Mouse (Mus musculus): Measurements from ENCODE around the gene Aak1. TPM values are rescaled to one million over a fixed set of nuclear protein-coding genes. Genes with fewer than 3 reads are reported as not detected.
"Not testable (repeated sequence)": the region's sequence is repeated elsewhere in the genome, so short reads cannot be mapped to it uniquely, and the experiment has no call there.

The Aak1 gene
- polyA plus RNA-seq, 1 experiment from 2014 or later: 33.5 TPM

DNA sequence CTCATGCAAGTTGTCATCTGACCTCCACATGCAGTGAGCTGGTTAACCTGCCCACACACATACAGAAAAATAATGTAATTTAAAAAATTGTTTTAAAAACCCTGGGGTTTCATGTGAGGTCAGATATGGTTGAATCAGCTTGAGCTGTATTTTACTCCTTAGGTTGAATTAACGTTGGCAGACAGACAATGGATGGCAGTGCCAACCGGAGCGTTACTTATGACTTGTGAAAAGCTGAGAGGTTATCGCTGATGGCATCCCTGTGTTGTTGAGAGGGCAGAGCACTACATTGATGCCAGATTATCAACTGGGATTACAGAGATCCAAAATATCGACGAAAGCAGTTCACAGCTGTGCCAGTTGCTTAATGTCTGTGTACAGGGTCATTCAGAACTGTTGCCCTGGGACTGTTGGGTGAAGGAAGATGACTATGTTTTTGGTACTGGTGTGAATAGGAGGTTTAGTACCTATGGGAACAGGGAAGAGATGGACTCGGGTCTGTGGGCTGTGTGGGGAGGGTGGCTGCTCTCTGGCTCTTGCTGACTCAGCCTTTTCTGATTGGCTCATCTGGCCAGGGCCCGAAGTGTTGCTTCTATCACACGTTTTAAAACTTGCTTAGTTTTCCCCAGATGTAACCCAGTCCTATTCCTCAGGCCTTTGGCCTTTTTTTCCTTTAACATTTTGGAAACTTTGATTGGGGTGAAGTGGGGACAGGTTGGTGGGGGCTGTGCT, 11.6 kb downstream of the Aak1 start:
- H3K4me2 ChIP-seq: no peak overlapping the region
- H3K4me3 ChIP-seq: no peak overlapping the region
- H3K27ac ChIP-seq (ENCODE audit: poor library complexity, severe bottlenecking): no peak overlapping the region
- H3K9ac ChIP-seq: no peak overlapping the region
- H3K27me3 ChIP-seq (replicated peaks): no peaks in the 10 kb centered on the region
- 88% methylated on average over 9 of the region's 9 CpGs for WGBS
- peaks cover 17% of the 10 kb centered on the region for H3K4me1 ChIP-seq (replicated peaks)
- ATAC-seq (ENCODE audit: insufficient number of reproducible peaks, low FRiP score): no peak
- H3K36me3 ChIP-seq: peaks cover 40% of the 10 kb centered on the region
- H3K9me3 ChIP-seq (replicated peaks): 0 out of 2 replicates have a peak, but pooled peaks cover 4% of the 10 kb centered on the region

DNA sequence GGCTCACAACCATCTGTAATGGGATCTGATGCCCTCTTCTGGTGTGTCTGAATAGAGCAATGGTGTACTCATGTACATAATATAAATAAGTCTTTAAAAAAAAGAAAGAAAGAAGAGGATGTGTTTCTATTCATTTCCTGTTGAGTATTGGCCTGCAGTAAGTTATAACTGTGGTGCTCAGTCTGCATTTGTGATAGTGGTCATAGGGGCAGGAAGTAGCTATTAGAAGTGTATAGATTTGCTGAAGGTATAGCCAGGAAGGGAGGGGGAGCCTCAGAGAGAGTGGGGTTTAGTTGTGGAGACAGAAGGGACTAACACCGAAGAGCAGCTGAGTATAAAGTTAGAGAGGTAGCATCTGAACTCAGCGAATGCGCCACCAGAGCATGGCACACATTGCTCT, 15.0 kb downstream of the Aak1 start:
- Histone ChIP-seq H3K4me2 (no peak overlapping the region), H3K27me3 (replicated peaks) (no peaks in the 10 kb centered on the region), H3K4me3 (no peak overlapping the region), H3K36me3 (peaks cover 28% of the 10 kb centered on the region), H3K9me3 (replicated peaks) (0 out of 2 replicates have a peak, but pooled peaks cover 4% of the 10 kb centered on the region), H3K9ac (no peak overlapping the region), H3K27ac (ENCODE audit: poor library complexity, severe bottlenecking) (no peak overlapping the region), H3K4me1 (replicated peaks) (peaks cover 23% of the 10 kb centered on the region)
- no peak for ATAC-seq (ENCODE audit: insufficient number of reproducible peaks, low FRiP score)
- WGBS: 95% methylated on average over 3 of the region's 3 CpGs

DNA sequence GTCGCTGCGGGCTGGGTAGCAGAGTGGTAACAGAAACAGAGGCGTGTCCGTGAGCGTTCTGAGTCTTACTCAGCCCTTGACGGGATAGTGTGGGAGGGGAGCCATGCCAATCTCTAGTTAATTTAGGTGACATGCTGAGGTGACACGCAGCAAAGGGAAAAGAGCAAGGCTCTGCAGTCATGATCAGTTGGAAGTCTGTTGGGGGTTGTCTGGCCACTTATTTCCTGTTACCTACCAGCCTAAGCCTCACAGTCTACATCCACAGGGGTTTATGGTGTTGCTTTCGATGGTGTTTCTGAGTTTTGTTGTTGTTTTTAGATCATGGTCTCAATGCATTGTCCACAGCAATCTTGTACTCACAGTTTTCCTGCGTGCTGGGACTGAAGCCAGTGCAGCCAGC, 21.0 kb downstream of the Aak1 start:
- Histone ChIP-seq H3K4me3 (no peak overlapping the region), H3K9me3 (replicated peaks) (no peaks in the 10 kb centered on the region), H3K27ac (ENCODE audit: poor library complexity, severe bottlenecking) (no peak overlapping the region), H3K4me1 (replicated peaks) (peaks cover 47% of the 10 kb centered on the region), H3K9ac (no peak overlapping the region), H3K27me3 (replicated peaks) (no peaks in the 10 kb centered on the region), H3K4me2 (no peak overlapping the region), H3K36me3 (peaks cover 9% of the 10 kb centered on the region; the same call in 1 of the 2 replicates)
- ATAC-seq (ENCODE audit: insufficient number of reproducible peaks, low FRiP score): no peak
- 66% methylated on average over 9 of the region's 9 CpGs for WGBS

DNA sequence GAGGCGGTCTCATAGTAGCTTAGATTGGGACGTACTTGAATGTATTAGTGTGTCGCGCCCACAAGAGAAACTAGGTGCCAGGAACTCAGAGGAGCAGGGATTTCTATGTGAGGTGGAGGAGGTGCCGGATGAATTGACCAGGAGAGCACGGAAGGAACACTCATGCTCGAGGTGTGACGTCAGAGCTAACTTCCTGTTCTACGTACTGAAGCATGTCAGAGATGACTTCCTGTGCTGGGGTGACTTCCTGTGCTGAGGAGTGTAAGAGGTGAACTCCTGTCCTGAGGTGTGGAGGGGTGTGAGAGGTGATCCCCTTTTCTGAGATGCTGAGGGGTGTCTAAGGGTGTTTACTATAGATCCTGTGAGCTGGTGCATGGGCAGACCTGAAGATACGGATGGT, 22.5 kb downstream of the Aak1 start:
- no peaks in the 10 kb centered on the region for H3K27me3 ChIP-seq (replicated peaks)
- peaks cover 38% of the 10 kb centered on the region for H3K4me1 ChIP-seq (replicated peaks)
- ATAC-seq (ENCODE audit: insufficient number of reproducible peaks, low FRiP score): no peak
- H3K36me3 ChIP-seq: peaks cover 6% of the 10 kb centered on the region; the same call in 1 of the 2 replicates
- H3K9ac ChIP-seq: no peak overlapping the region
- H3K4me3 ChIP-seq: no peak overlapping the region
- H3K4me2 ChIP-seq: no peak overlapping the region
- no peaks in the 10 kb centered on the region for H3K9me3 ChIP-seq (replicated peaks)
- no peak overlapping the region for H3K27ac ChIP-seq (ENCODE audit: poor library complexity, severe bottlenecking)
- 88% methylated on average over 10 of the region's 10 CpGs for WGBS

- H3K36me3 ChIP-seq: peaks cover 6% of the 10 kb centered on the region; the same call in 1 of the 2 replicates
- peaks cover 31% of the 10 kb centered on the region for H3K4me1 ChIP-seq (replicated peaks)
- H3K4me3 ChIP-seq: no peak overlapping the region
- WGBS: 83% methylated on average over 6 of the region's 6 CpGs
- H3K27me3 ChIP-seq (replicated peaks): no peaks in the 10 kb centered on the region
- no peak overlapping the region for H3K27ac ChIP-seq (ENCODE audit: poor library complexity, severe bottlenecking)
- H3K9me3 ChIP-seq (replicated peaks): no peaks in the 10 kb centered on the region
- H3K9ac ChIP-seq: no peak overlapping the region
- no peak overlapping the region for H3K4me2 ChIP-seq
- ATAC-seq (ENCODE audit: insufficient number of reproducible peaks, low FRiP score): no peak
These were observed 25.5 kb downstream of the Aak1 start for GRCm38 (mm10) chr6:86874711-86875375.

DNA sequence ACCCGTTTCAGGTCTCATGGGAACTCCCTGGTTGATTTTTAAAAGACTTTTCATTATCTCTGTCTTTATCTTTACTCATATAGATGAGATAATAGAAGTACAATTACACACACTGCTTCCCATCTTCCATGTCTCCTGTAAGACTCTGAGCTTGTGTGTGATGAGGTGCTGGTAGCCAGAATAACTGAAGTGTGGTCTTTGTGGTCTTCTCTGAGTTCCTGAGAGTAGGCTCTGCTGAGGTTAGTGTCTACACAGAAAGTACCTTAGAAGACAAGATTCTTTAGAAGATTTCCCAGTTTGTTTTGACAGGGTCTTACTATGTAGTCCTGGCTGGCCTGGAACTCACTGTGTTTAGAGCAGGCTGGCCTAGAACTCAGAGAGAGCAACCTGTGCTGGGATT, 27.1 kb downstream of the Aak1 start:
- Histone ChIP-seq H3K9me3 (replicated peaks) (no peaks in the 10 kb centered on the region), H3K27ac (ENCODE audit: poor library complexity, severe bottlenecking) (no peak overlapping the region), H3K36me3 (peaks cover 5% of the 10 kb centered on the region; the same call in 1 of the 2 replicates), H3K4me3 (no peak overlapping the region), H3K27me3 (replicated peaks) (no peaks in the 10 kb centered on the region), H3K4me2 (no peak overlapping the region), H3K4me1 (replicated peaks) (peaks cover 24% of the 10 kb centered on the region), H3K9ac (no peak overlapping the region)
- 50% methylated on average over 1 of the region's 1 CpGs for WGBS
- ATAC-seq (ENCODE audit: insufficient number of reproducible peaks, low FRiP score): no peak

DNA sequence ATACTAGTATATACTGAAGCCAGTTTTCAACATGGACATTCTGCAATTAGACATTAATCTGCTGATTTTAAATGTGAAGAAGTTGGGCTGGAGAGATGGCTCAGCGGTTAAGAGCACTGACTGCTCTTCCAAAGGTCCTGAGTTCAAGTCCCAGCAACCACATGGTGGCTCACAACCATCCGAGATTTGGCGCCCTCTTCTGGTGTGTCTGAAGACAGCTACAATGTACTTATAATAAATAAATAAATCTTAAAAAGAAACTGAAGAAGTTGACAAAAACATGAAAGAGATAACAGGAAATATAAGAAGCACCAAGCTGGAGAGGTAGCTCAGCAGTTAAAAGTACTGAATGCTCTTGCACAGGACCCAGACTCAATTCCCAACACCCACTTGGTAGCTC, 29.3 kb downstream of the Aak1 start:
- H3K4me1 ChIP-seq (replicated peaks): peaks cover 12% of the 10 kb centered on the region
- not testable (repeated sequence) for H3K36me3 ChIP-seq; H3K27me3 ChIP-seq (replicated peaks); H3K9me3 ChIP-seq (replicated peaks); H3K4me2 ChIP-seq; H3K4me3 ChIP-seq; H3K9ac ChIP-seq; ATAC-seq (ENCODE audit: insufficient number of reproducible peaks, low FRiP score)
- WGBS: 69% methylated on average over 3 of the region's 3 CpGs
- H3K27ac ChIP-seq (ENCODE audit: poor library complexity, severe bottlenecking): 0 out of 2 replicates have a peak overlapping the region, but pooled peaks have one; percentile 33

GRCm38 (mm10) chr6:86879314-86879713, 30.0 kb downstream of the Aak1 start:
- no peaks in the 10 kb centered on the region for H3K9me3 ChIP-seq (replicated peaks)
- no peak overlapping the region for H3K4me3 ChIP-seq
- H3K36me3 ChIP-seq: no peaks in the 10 kb centered on the region
- H3K27me3 ChIP-seq (replicated peaks): no peaks in the 10 kb centered on the region
- 59% methylated on average over 4 of the region's 4 CpGs for WGBS
- no peak overlapping the region for H3K4me2 ChIP-seq
- H3K9ac ChIP-seq: no peak overlapping the region
- peaks cover 18% of the 10 kb centered on the region for H3K4me1 ChIP-seq (replicated peaks)
- ATAC-seq (ENCODE audit: insufficient number of reproducible peaks, low FRiP score): no peak
- no peak overlapping the region for H3K27ac ChIP-seq (ENCODE audit: poor library complexity, severe bottlenecking)

DNA sequence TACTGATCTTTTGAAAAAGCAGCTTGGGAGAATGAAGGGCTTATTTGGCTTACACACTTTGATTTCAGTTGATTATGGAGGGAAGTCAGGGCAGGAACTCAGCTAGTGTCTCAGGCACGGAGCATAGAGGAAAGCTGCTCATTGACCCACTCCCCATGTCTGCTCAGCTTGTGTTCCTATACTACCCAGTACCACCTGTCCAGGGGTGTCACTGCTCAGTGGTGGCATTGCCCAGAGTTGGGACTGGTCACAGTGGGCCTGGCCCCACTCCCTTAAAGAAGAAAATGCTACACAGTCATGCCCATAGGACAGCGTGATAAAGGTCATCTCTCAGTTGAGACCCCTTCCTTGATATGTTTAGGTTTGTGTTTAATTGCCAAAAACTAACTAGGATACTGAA, 34.9 kb downstream of the Aak1 start:
- no peak overlapping the region for H3K4me3 ChIP-seq
- H3K9ac ChIP-seq: no peak overlapping the region
- H3K4me2 ChIP-seq: no peak overlapping the region
- ATAC-seq (ENCODE audit: insufficient number of reproducible peaks, low FRiP score): no peak
- 68% methylated on average over 2 of the region's 2 CpGs for WGBS
- no peak overlapping the region for H3K27ac ChIP-seq (ENCODE audit: poor library complexity, severe bottlenecking)
- no peaks in the 10 kb centered on the region for H3K27me3 ChIP-seq (replicated peaks)
- peaks cover 41% of the 10 kb centered on the region for H3K4me1 ChIP-seq (replicated peaks)
- H3K9me3 ChIP-seq (replicated peaks): no peaks in the 10 kb centered on the region
- peaks cover 6% of the 10 kb centered on the region; the same call in 1 of the 2 replicates for H3K36me3 ChIP-seq

DNA sequence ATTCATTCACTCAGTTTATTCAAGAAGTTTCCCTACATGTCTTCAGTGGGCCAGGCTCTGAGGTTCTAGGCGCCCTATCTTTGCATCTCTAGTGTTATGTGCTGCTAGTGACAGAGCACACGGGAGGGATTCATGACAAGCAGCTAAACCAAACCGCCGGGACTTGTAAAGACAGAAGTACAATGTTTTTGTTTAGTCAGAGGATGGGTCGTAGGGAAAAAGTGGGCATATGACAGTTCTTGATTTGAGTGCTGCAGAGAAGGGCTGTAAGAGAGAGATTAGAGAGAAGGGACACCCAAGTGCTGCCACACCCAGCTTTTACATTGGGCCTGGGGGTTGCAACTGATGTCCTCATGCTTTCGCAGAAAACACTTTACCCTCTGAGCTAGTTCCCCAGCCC, 35.4 kb downstream of the Aak1 start:
- no peak overlapping the region for H3K27ac ChIP-seq (ENCODE audit: poor library complexity, severe bottlenecking)
- H3K4me2 ChIP-seq: no peak overlapping the region
- H3K4me3 ChIP-seq: no peak overlapping the region
- WGBS: 64% methylated on average over 6 of the region's 6 CpGs
- no peak overlapping the region for H3K9ac ChIP-seq
- no peaks in the 10 kb centered on the region for H3K9me3 ChIP-seq (replicated peaks)
- no peaks in the 10 kb centered on the region for H3K27me3 ChIP-seq (replicated peaks)
- ATAC-seq (ENCODE audit: insufficient number of reproducible peaks, low FRiP score): no peak
- peaks cover 6% of the 10 kb centered on the region; the same call in 1 of the 2 replicates for H3K36me3 ChIP-seq
- peaks cover 37% of the 10 kb centered on the region for H3K4me1 ChIP-seq (replicated peaks)

DNA sequence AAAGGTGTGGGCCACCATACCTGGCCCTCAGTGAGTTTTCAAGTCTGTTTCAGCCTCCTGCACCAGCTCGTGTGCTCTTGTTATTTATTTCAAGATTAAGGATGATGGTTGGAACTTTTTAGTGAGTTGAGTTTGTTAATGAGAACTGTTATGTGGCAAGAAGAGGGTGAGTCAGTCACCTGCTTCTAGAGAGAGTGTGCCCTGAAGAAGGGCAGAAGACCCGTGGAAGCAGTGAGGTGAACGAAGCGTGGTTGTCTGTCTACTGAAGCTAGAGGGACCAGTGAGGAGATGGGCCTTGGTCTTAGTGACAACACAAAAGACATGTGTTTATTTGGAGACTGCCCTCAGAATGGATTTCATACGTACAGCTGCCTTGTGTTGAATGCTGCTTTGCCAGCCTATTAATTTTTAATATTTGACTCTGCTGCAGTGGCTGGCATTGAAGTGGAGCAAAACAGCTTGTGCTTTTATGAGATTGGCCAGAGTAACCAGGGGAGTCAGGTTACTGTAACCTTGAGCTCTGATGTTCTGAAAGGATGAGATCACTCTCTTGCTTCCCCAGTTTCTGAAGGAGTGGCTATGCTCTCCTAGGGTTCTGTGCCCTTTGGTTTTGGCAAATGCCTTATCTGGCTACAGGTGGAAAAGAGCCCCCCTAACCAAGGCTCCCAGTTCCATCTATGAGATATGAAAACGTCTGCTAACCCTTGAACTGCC, 36.7 kb downstream of the Aak1 start:
- Histone ChIP-seq H3K36me3 (peaks cover 12% of the 10 kb centered on the region), H3K4me3 (no peak overlapping the region), H3K27ac (ENCODE audit: poor library complexity, severe bottlenecking) (peak overlapping the region; percentile 67), H3K9me3 (replicated peaks) (no peaks in the 10 kb centered on the region), H3K4me1 (replicated peaks) (peaks cover 35% of the 10 kb centered on the region), H3K9ac (no peak overlapping the region), H3K27me3 (replicated peaks) (no peaks in the 10 kb centered on the region), H3K4me2 (no peak overlapping the region)
- ATAC-seq (ENCODE audit: insufficient number of reproducible peaks, low FRiP score): 0 out of 2 replicates have a peak, but pooled peaks have one; percentile 39
- 56% methylated on average over 6 of the region's 6 CpGs for WGBS

Measured in heart, embryonic 12.5 days (tissue).